Mouse (Mus musculus): Measurements from ENCODE around the gene Cdh13.

DNA sequence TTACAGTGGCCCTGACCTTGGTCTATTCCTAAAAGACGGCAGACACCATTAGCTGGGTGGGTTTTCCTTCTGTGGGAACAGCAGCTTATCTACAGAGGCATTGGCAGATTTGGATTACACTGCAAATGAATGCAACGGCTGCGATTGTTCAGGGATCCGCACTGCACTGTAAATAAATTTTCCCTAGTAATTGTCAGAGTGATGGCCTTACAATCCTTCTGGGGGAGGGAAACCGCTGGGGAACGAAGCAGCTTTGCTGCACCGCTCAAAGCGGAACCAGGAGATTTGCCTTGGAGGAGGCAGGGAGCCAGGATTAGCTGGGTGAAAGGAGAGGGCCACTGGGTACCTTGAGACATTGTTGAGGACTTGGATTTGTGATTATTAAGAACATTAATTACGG lies 9.3 kb upstream of the Cdh13 start:
- TF ChIP-seq CTCF (IDR thresholded peaks at IDR 0.05; ENCODE audit: low read depth) (no peak), EP300 (IDR thresholded peaks at IDR 0.05; ENCODE audit: low read depth) (no peak)

All from liver, postnatal 0 days (tissue).